Mouse (Mus musculus) liver, embryonic 11.5 days (tissue): ENCODE results near the gene Wrap53. TPM values are rescaled to one million over a fixed set of nuclear protein-coding genes. Genes with fewer than 3 reads are reported as not detected.

Experiments used
- ATAC-seq: fragments of 200-750 bp; cut with Nextera tagmentation; replicated peaks from 2 replicates; pipeline ENCODE4 v1.8.0; 2017; ENCODE audit warnings: moderate number of reproducible peaks, mild to moderate bottlenecking, moderate TSS enrichment, moderate library complexity; ENCODE audit not compliant: low FRiP score
- DNase-seq: peaks from one replicate; pipeline ENCODE4 v3.0.0-alpha.2; 2017; ENCODE audit warnings: low spot score
- H3K27ac ChIP-seq: fragments of 300-500 bp; sonication (generic); 2 replicates; pipeline ENCODE4 v1.5.1; 2014; ENCODE audit warnings: mild to moderate bottlenecking, low read depth, low read length, control low read depth
- H3K27me3 ChIP-seq: fragments of 300-500 bp; sonication (generic); replicated peaks from 2 replicates; pipeline ENCODE4 v1.6.1; 2014; ENCODE audit warnings: low read length, mixed read lengths; ENCODE audit not compliant: control insufficient read depth, insufficient read depth
- H3K36me3 ChIP-seq: fragments of 300-500 bp; sonication (generic); 2 replicates; pipeline ENCODE4 v1.6.1; 2014; ENCODE audit warnings: mild to moderate bottlenecking, low read length, moderate library complexity, mixed read lengths; ENCODE audit not compliant: control insufficient read depth, insufficient read depth
- H3K4me1 ChIP-seq: fragments of 300-500 bp; sonication (generic); replicated peaks from 2 replicates; pipeline ENCODE4 v1.6.1; 2014; ENCODE audit warnings: low read length, mixed read lengths; ENCODE audit not compliant: control insufficient read depth, insufficient read depth
- H3K4me2 ChIP-seq: fragments of 300-500 bp; sonication (generic); 2 replicates; pipeline ENCODE4 v1.6.1; 2014; ENCODE audit warnings: mild to moderate bottlenecking, control low read depth, moderate library complexity
- H3K4me3 ChIP-seq: fragments of 300-500 bp; sonication (generic); 2 replicates; pipeline ENCODE4 v1.5.1; 2014; ENCODE audit warnings: low read depth, low read length, control low read depth
- H3K9ac ChIP-seq: fragments of 300-500 bp; sonication (generic); 2 replicates; pipeline ENCODE4 v1.6.1; 2014; ENCODE audit warnings: low read depth, low read length, control low read depth
- H3K9me3 ChIP-seq: fragments of 300-500 bp; sonication (generic); 2 replicates; pipeline ENCODE4 v1.6.1; 2016; ENCODE audit warnings: low read length, inconsistent platforms, mixed read lengths; ENCODE audit not compliant: control insufficient read depth
- WGBS: fragments of 180-500 bp; shearing (Covaris S2); extraction: QIAGEN DNeasy Blood & Tissue Kit; methylation state at CpG from one replicate; pipeline ENCODE4 v1.1.7; 2014; 5-methylcytosine and 5-hydroxymethylcytosine counted together
- polyA plus RNA-seq: library from polyadenylated mRNA; unstranded; fragments of >200 nt; fragmentation: Nextera tagmentation; extraction: Ambion mirVana; gene quantifications from 2 replicates; pipeline ENCODE4 v1.2.1, GENCODE M21; 2014

The Wrap53 gene
- polyA plus RNA-seq, 1 experiment from 2014 or later, result 39.3 TPM

- H3K27ac ChIP-seq, result no peak overlapping the region
- no peaks in the 10 kb centered on the region for H3K9me3 ChIP-seq
- no peak overlapping the region for H3K4me3 ChIP-seq
- 46% methylated on average over 14 of the region's 14 CpGs for WGBS
- H3K4me2 ChIP-seq, result no peak overlapping the region
- H3K9ac ChIP-seq, result no peak overlapping the region
- peaks cover 33% of the 10 kb centered on the region for H3K27me3 ChIP-seq
- no peak for ATAC-seq
- peaks cover 6% of the 10 kb centered on the region; the same call in 1 of the 2 replicates for H3K36me3 ChIP-seq
- H3K4me1 ChIP-seq, result peaks cover 28% of the 10 kb centered on the region
- peak; percentile 33 for DNase-seq
Observed at GRCm38 (mm10) chr11:69557381-69557958, 22.6 kb downstream of the Wrap53 start.

GRCm38 (mm10) chr11:69554539-69555140 lies 25.4 kb downstream of the Wrap53 start:
- Histone ChIP-seq H3K9ac (no peak overlapping the region), H3K27ac (no peak overlapping the region), H3K4me3 (no peak overlapping the region), H3K4me2 (no peak overlapping the region), H3K9me3 (no peaks in the 10 kb centered on the region), H3K36me3 (no peaks in the 10 kb centered on the region), H3K27me3 (peaks cover 22% of the 10 kb centered on the region), H3K4me1 (peaks cover 14% of the 10 kb centered on the region)
- WGBS, result 54% methylated on average over 5 of the region's 5 CpGs
- DNase-seq (peak; percentile 31), ATAC-seq (no peak)

- ATAC-seq, result no peak
- no peak for DNase-seq
- H3K27me3 ChIP-seq, result peaks cover 27% of the 10 kb centered on the region
- H3K9me3 ChIP-seq, result no peaks in the 10 kb centered on the region
- H3K4me2 ChIP-seq, result no peak overlapping the region
- H3K27ac ChIP-seq, result no peak overlapping the region
- no peak overlapping the region for H3K4me3 ChIP-seq
- H3K9ac ChIP-seq, result no peak overlapping the region
- H3K36me3 ChIP-seq, result no peaks in the 10 kb centered on the region
- H3K4me1 ChIP-seq, result peaks cover under 1% of the 10 kb centered on the region; the same call in 1 of the 2 replicates
- WGBS, result 34% methylated on average over 2 of the region's 2 CpGs
Observed at GRCm38 (mm10) chr11:69553341-69553721, 26.7 kb downstream of the Wrap53 start.

- no peak overlapping the region for H3K4me2 ChIP-seq
- DNase-seq (peak; percentile 32), ATAC-seq (no peak)
- no peaks in the 10 kb centered on the region; the same call in 1 of the 2 replicates for H3K4me1 ChIP-seq
- peaks cover 28% of the 10 kb centered on the region for H3K27me3 ChIP-seq
- 37% methylated on average over 14 of the region's 14 CpGs for WGBS
- H3K4me3 ChIP-seq, result no peak overlapping the region
- H3K27ac ChIP-seq, result no peak overlapping the region
- no peaks in the 10 kb centered on the region for H3K36me3 ChIP-seq
- no peak overlapping the region for H3K9ac ChIP-seq
- no peaks in the 10 kb centered on the region for H3K9me3 ChIP-seq
Observed at GRCm38 (mm10) chr11:69552622-69553340, 27.3 kb downstream of the Wrap53 start.

GRCm38 (mm10) chr11:69551310-69551709 lies 28.7 kb downstream of the Wrap53 start:
- peaks cover 25% of the 10 kb centered on the region for H3K27me3 ChIP-seq
- H3K36me3 ChIP-seq, result no peaks in the 10 kb centered on the region
- no peak overlapping the region for H3K9ac ChIP-seq
- H3K4me3 ChIP-seq, result no peak overlapping the region
- no peak overlapping the region for H3K27ac ChIP-seq
- H3K4me1 ChIP-seq, result peaks cover 8% of the 10 kb centered on the region
- no peaks in the 10 kb centered on the region for H3K9me3 ChIP-seq
- DNase-seq, result no peak
- no peak for ATAC-seq
- no peak overlapping the region for H3K4me2 ChIP-seq
- 67% methylated on average over 4 of the region's 4 CpGs for WGBS

GRCm38 (mm10) chr11:69549060-69549656 lies 30.9 kb downstream of the Wrap53 start, which contains the start of gene Dnah2:
TSS of gene Dnah2 (minus strand) at chr11:69549110.
- H3K27me3 ChIP-seq, result peaks cover 25% of the 10 kb centered on the region

GRCm38 (mm10) chr11:69547071-69547470 lies 33.0 kb downstream of the Wrap53 start:
- no peak overlapping the region for H3K27ac ChIP-seq
- 4% methylated on average over 15 of the region's 15 CpGs for WGBS
- H3K4me2 ChIP-seq, result peak overlapping the region; percentile 94
- H3K4me3 ChIP-seq, result peak overlapping the region; percentile 54
- DNase-seq, result no peak
- no peaks in the 10 kb centered on the region for H3K36me3 ChIP-seq
- no peaks in the 10 kb centered on the region for H3K9me3 ChIP-seq
- no peak for ATAC-seq
- peaks cover 25% of the 10 kb centered on the region for H3K27me3 ChIP-seq
- H3K9ac ChIP-seq, result peak overlapping the region; percentile 62
- peaks cover 9% of the 10 kb centered on the region for H3K4me1 ChIP-seq

More at GRCm38 (mm10) chr11:69549060-69549656, 30.9 kb downstream of the Wrap53 start, which contains the start of gene Dnah2:
- H3K4me1 ChIP-seq, result peaks cover 9% of the 10 kb centered on the region
- no peak within 1 kb of the TSS for H3K4me2 ChIP-seq
- ATAC-seq, result no peak
- no peak within 1 kb of the TSS for H3K4me3 ChIP-seq
- no peak within 1 kb of the TSS for H3K27ac ChIP-seq
- H3K36me3 ChIP-seq, result no peaks in the 10 kb centered on the region
- 43% methylated on average over 12 of the region's 12 CpGs for WGBS
- H3K9me3 ChIP-seq, result no peaks in the 10 kb centered on the region
- H3K9ac ChIP-seq, result no peak within 1 kb of the TSS
- peak; percentile 30 for DNase-seq

- H3K27me3 ChIP-seq, result peaks cover 25% of the 10 kb centered on the region
- ATAC-seq, result peak; percentile 45
- peak; percentile 77 for DNase-seq
- no peaks in the 10 kb centered on the region for H3K36me3 ChIP-seq
- peak overlapping the region; percentile 54 for H3K4me3 ChIP-seq
- H3K9ac ChIP-seq, result peak overlapping the region; percentile 62
- H3K27ac ChIP-seq, result peak overlapping the region; percentile 65
- peaks cover 9% of the 10 kb centered on the region for H3K4me1 ChIP-seq
- WGBS, result under 1% methylated on average over 44 of the region's 44 CpGs
- no peaks in the 10 kb centered on the region for H3K9me3 ChIP-seq
- H3K4me2 ChIP-seq, result peak overlapping the region; percentile 94
Observed at GRCm38 (mm10) chr11:69546423-69547053, 33.5 kb downstream of the Wrap53 start.
